Comparison of ENCODE assay signal across 9 mouse cellular contexts in genomic region chr10:59902606-59902990, GRCm38 (mm10). TPM values are rescaled to one million over a fixed set of nuclear protein-coding genes. Genes with fewer than 3 reads are reported as not detected.
DNase-seq lines count a peak whose midpoint lies in the region; ATAC-seq and TF ChIP-seq lines count a peak whose summit lies in the region.
"Had no signal": no experiment of that assay in that cellular context is flagged by ENCODE, and none has a peak within 500 bp of the region (broad histone marks: within the 10 kb centered on the region; RNA-seq: fewer than 3 reads in every experiment).

No protein-coding gene starts in this region.

- DNase-seq in forebrain, embryonic 11.5 days (ENCODE audit: low spot score), result no peak
- no peak for DNase-seq in lung, embryonic 14.5 days
- no peak for DNase-seq in lung, adult 2 months
- no peak for DNase-seq in adipocyte (ENCODE audit: low spot score)
- DNase-seq in ovary, postnatal 14 days (ENCODE audit: low spot score), result no peak

- ATAC-seq in forebrain, embryonic 15.5 days (replicated peaks), result no peak
- no peak for ATAC-seq in forebrain, embryonic 11.5 days (replicated peaks; ENCODE audit: low FRiP score)
- ATAC-seq in lung, embryonic 14.5 days (ENCODE audit: insufficient read depth), result no peak
- no peak for ATAC-seq in embryonic facial prominence, embryonic 12.5 days (ENCODE audit: insufficient number of reproducible peaks, insufficient read depth, low FRiP score, low TSS enrichment)
- ATAC-seq in limb, embryonic 15.5 days (ENCODE audit: insufficient number of reproducible peaks, low FRiP score, low TSS enrichment, low read depth), result no peak

- H3K9ac ChIP-seq in forebrain, embryonic 15.5 days (replicated peaks), result no peak overlapping the region
- H3K9ac ChIP-seq in forebrain, embryonic 11.5 days (ENCODE audit: low read length), result no peak overlapping the region
- H3K9ac ChIP-seq in lung, embryonic 14.5 days, result no peak overlapping the region
- no peak overlapping the region for H3K9ac ChIP-seq in embryonic facial prominence, embryonic 12.5 days
- H3K9ac ChIP-seq in limb, embryonic 15.5 days, result no peak overlapping the region
- H3K9ac ChIP-seq: liver, embryonic 15.5 days had no signal

- H3K27ac ChIP-seq in forebrain, embryonic 15.5 days (replicated peaks), result peak overlapping the region; percentile 0; the same call in 1 of the 2 replicates
- no peak overlapping the region for H3K27ac ChIP-seq in forebrain, embryonic 11.5 days (ENCODE audit: low read depth, low read length)
- H3K27ac ChIP-seq in lung, embryonic 14.5 days (ENCODE audit: low read depth), result peak overlapping the region; percentile 44; the same call in 1 of the 2 replicates
- peak overlapping the region; percentile 61 for H3K27ac ChIP-seq in embryonic facial prominence, embryonic 12.5 days
- peak overlapping the region; percentile 65 for H3K27ac ChIP-seq in limb, embryonic 15.5 days
- H3K27ac ChIP-seq: liver, embryonic 15.5 days had no signal

- no peak overlapping the region for H3K4me3 ChIP-seq in forebrain, embryonic 15.5 days
- no peak overlapping the region for H3K4me3 ChIP-seq in forebrain, embryonic 11.5 days (ENCODE audit: low read depth, low read length)
- H3K4me3 ChIP-seq in lung, embryonic 14.5 days (ENCODE audit: low read depth, low read length), result no peak overlapping the region
- H3K4me3 ChIP-seq in lung, adult 2 months (replicated peaks; ENCODE audit: extremely low read depth, low read depth, low read length), result no peak overlapping the region
- H3K4me3 ChIP-seq in embryonic facial prominence, embryonic 12.5 days, result no peak overlapping the region
- no peak overlapping the region for H3K4me3 ChIP-seq in limb, embryonic 15.5 days
- H3K4me3 ChIP-seq: liver, embryonic 15.5 days had no signal

- no peak for TF ChIP-seq CTCF in lung, embryonic 14.5 days (IDR thresholded peaks at IDR 0.05; ENCODE audit: low read depth)
- TF ChIP-seq CTCF in lung, adult 2 months (IDR thresholded peaks at IDR 0.05; ENCODE audit: insufficient read depth, low read length), result no peak

- peaks cover 52% of the 10 kb centered on the region for H3K4me1 ChIP-seq in forebrain, embryonic 15.5 days
- H3K4me1 ChIP-seq in forebrain, embryonic 11.5 days (replicated peaks; ENCODE audit: control insufficient read depth, insufficient read depth, low read length), result peaks cover 30% of the 10 kb centered on the region
- H3K4me1 ChIP-seq in lung, embryonic 14.5 days (ENCODE audit: insufficient read depth), result peaks cover 42% of the 10 kb centered on the region
- H3K4me1 ChIP-seq in lung, adult 2 months (ENCODE audit: control insufficient read depth, insufficient read depth, low read length), result peaks cover 25% of the 10 kb centered on the region
- H3K4me1 ChIP-seq in embryonic facial prominence, embryonic 12.5 days, result peaks cover 54% of the 10 kb centered on the region
- H3K4me1 ChIP-seq in limb, embryonic 15.5 days, result peaks cover 68% of the 10 kb centered on the region

- H3K9me3 ChIP-seq in forebrain, embryonic 15.5 days, result no peaks in the 10 kb centered on the region
- H3K9me3 ChIP-seq in forebrain, embryonic 11.5 days (ENCODE audit: control insufficient read depth, low read length), result no peaks in the 10 kb centered on the region
- no peaks in the 10 kb centered on the region for H3K9me3 ChIP-seq in lung, embryonic 14.5 days (ENCODE audit: low read depth, low read length)
- H3K9me3 ChIP-seq in embryonic facial prominence, embryonic 12.5 days, result no peaks in the 10 kb centered on the region
- H3K9me3 ChIP-seq in limb, embryonic 15.5 days, result no peaks in the 10 kb centered on the region
- H3K9me3 ChIP-seq: liver, embryonic 15.5 days had no signal

- H3K36me3 ChIP-seq in forebrain, embryonic 15.5 days, result no peaks in the 10 kb centered on the region
- H3K36me3 ChIP-seq in forebrain, embryonic 11.5 days (ENCODE audit: control insufficient read depth, insufficient read depth, low read length), result no peaks in the 10 kb centered on the region
- H3K36me3 ChIP-seq in lung, embryonic 14.5 days (ENCODE audit: insufficient read depth), result peaks cover 12% of the 10 kb centered on the region
- H3K36me3 ChIP-seq in embryonic facial prominence, embryonic 12.5 days, result peaks cover 5% of the 10 kb centered on the region
- H3K36me3 ChIP-seq in limb, embryonic 15.5 days, result peaks cover 9% of the 10 kb centered on the region

- no peaks in the 10 kb centered on the region for H3K27me3 ChIP-seq in forebrain, embryonic 15.5 days
- H3K27me3 ChIP-seq in forebrain, embryonic 11.5 days (ENCODE audit: control insufficient read depth, insufficient read depth, low read length), result no peaks in the 10 kb centered on the region
- H3K27me3 ChIP-seq in lung, embryonic 14.5 days (ENCODE audit: insufficient read depth, low read length), result no peaks in the 10 kb centered on the region
- no peaks in the 10 kb centered on the region for H3K27me3 ChIP-seq in embryonic facial prominence, embryonic 12.5 days
- H3K27me3 ChIP-seq in limb, embryonic 15.5 days, result no peaks in the 10 kb centered on the region
- H3K27me3 ChIP-seq: liver, embryonic 15.5 days had no signal

- H3K4me2 ChIP-seq in forebrain, embryonic 15.5 days (replicated peaks), result no peak overlapping the region
- no peak overlapping the region for H3K4me2 ChIP-seq in forebrain, embryonic 11.5 days (ENCODE audit: low read depth, low read length, severe bottlenecking)
- no peak overlapping the region for H3K4me2 ChIP-seq in lung, embryonic 14.5 days
- no peak overlapping the region for H3K4me2 ChIP-seq in embryonic facial prominence, embryonic 12.5 days (replicated peaks)
- no peak overlapping the region for H3K4me2 ChIP-seq in limb, embryonic 15.5 days
- H3K4me2 ChIP-seq: liver, embryonic 15.5 days had no signal

- no peak for TF ChIP-seq POLR2A in lung, adult 2 months (IDR thresholded peaks at IDR 0.05; ENCODE audit: borderline replicate concordance, extremely low read depth, low read depth, low read length)

- WGBS in forebrain, embryonic 15.5 days, result 67% methylated on average over 8 of the region's 8 CpGs
- WGBS in forebrain, embryonic 11.5 days, result 69% methylated on average over 8 of the region's 8 CpGs
- WGBS in lung, embryonic 14.5 days, result 42% methylated on average over 8 of the region's 8 CpGs
- 54% methylated on average over 8 of the region's 8 CpGs for WGBS in lung, adult 2 months
- WGBS in embryonic facial prominence, embryonic 12.5 days, result 58% methylated on average over 8 of the region's 8 CpGs
- 37% methylated on average over 8 of the region's 8 CpGs for WGBS in limb, embryonic 15.5 days

RNA-seq across cellular contexts. Expression of gene Dnajb12, which starts 23.2 kb away (rescaled TPM):
- polyA plus RNA-seq in forebrain, embryonic 15.5 days (2015; fragmentation: Nextera tagmentation; extraction: Ambion mirVana), result 16.9 and 17.5 TPM in 2 replicates
- polyA plus RNA-seq in forebrain, embryonic 11.5 days (2014; fragmentation: Nextera tagmentation; extraction: Ambion mirVana), result 25.3 and 26.5 TPM in 2 replicates
- polyA plus RNA-seq in lung, embryonic 14.5 days (2014; fragmentation: Nextera tagmentation; extraction: Ambion mirVana), result 26.7 and 28.1 TPM in 2 replicates
- 49.5 and 57.2 TPM in 2 replicates for polyA plus RNA-seq in lung, adult 2 months (2012; rRNA removed)
- polyA plus RNA-seq in embryonic facial prominence, embryonic 12.5 days (2016; fragmentation: Nextera tagmentation; extraction: Ambion mirVana), result 18.9 and 19.9 TPM in 2 replicates
- polyA plus RNA-seq in limb, embryonic 15.5 days (2015; fragmentation: Nextera tagmentation; extraction: Ambion mirVana), result 19.5 and 22.9 TPM in 2 replicates

RNA-seq across cellular contexts. Expression of gene Ddit4, which starts 49.0 kb away (rescaled TPM):
- polyA plus RNA-seq in forebrain, embryonic 15.5 days (2015; fragmentation: Nextera tagmentation; extraction: Ambion mirVana), result 90.0 and 92.5 TPM in 2 replicates
- polyA plus RNA-seq in forebrain, embryonic 11.5 days (2014; fragmentation: Nextera tagmentation; extraction: Ambion mirVana), result 7.4 and 9.5 TPM in 2 replicates
- polyA plus RNA-seq in lung, embryonic 14.5 days (2014; fragmentation: Nextera tagmentation; extraction: Ambion mirVana), result 3.0 and 3.5 TPM in 2 replicates
- 32.6 and 53.4 TPM in 2 replicates for polyA plus RNA-seq in lung, adult 2 months (2012; rRNA removed)
- 81.2 and 92.3 TPM in 2 replicates for polyA plus RNA-seq in embryonic facial prominence, embryonic 12.5 days (2016; fragmentation: Nextera tagmentation; extraction: Ambion mirVana)
- polyA plus RNA-seq in limb, embryonic 15.5 days (2015; fragmentation: Nextera tagmentation; extraction: Ambion mirVana), result 63.6 and 77.1 TPM in 2 replicates
